Mouse (Mus musculus): ENCODE measurements at regions not wholly inside any gene's neighbourhood (a gene's known extent, or its start where the extent isn't known, plus 50 kb on each side); places are given as distances from the start of the nearest gene placed in this dataset.

GRCm38 (mm10) chr17:4297156-4297535 is 601.1 kb upstream of the Nox3 start:
- no peak for DNase-seq (ENCODE audit: low spot score in 2 of 2)

- no peak for DNase-seq (ENCODE audit: low spot score in 2 of 2)
Measured at GRCm38 (mm10) chr17:4301142-4301853, 605.2 kb upstream of the Nox3 start.

DNA sequence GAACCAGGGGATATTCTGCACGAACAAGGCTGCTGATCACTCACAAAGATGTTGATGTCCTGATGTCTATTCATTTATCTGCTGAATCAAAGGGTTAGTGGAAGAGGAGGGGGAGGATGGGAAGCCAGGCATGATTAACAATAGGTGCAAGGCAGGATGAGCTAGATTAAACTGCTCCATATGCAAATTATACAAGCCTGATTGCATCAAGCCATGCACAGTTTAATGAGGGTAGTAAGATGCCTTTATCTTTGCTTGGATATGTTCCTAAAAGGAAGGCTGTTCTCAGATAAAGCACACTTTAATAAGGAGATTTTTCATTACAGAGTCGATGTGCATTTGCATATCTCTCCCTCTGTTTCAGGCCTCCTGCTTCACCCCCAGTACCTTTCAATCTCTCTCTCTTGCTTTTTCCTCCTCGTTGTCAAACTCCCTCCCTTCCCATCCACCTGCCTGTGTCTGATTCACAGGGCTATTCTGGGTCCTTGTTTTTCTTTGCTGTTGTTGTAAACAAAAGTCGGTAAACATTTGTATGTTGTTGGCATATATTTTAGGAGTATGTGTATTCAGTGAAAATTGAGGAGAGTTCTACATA is 615.8 kb upstream of the Nox3 start:
- no peak for DNase-seq (ENCODE audit: low spot score in 2 of 2)

GRCm38 (mm10) chr17:4319141-4319540 is 623.1 kb upstream of the Nox3 start:
- DNase-seq (ENCODE audit: low spot score in 2 of 2): no peak

DNA sequence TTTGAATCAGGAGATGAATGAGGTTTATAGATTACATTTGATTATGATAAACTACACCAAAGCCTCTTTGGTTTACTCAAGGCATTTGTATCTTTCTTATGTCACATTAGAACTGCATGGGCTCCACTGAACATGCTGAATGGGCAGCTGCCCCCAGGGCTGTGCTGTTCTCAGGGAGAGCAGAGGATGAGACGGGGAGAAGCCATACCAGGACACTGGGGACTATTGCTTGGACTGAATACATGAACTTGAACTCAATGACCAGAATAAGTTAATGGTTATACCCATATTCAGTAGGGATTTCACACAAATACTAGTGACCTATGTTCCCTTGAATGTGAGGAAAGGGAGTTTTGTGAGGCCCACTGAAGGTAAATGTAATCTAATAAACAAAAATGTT is 632.7 kb upstream of the Nox3 start:
- no peak for DNase-seq (ENCODE audit: low spot score in 2 of 2)

GRCm38 (mm10) chr17:4331650-4332049 is 635.6 kb upstream of the Nox3 start:
- DNase-seq (ENCODE audit: low spot score in 2 of 2): no peak

DNA sequence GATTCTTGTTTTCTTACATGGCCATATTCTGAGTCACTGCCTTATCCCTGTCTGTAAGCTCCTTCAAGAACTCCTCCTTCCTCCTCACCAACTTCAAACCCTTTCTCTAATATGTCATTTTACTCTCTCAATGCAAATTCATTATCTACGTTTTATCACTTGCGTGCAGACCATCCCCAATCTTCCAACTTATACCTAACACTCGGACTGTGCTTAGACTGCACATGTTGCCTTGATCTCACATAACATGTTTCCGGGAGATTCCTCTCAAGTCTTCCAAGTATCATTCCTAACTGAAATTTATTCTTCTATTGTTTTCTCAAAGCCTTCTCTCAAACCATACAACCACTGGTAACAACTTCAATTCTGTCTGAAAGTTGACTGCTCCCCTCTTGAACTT is 637.0 kb upstream of the Nox3 start:
- no peak for DNase-seq (ENCODE audit: low spot score in 2 of 2)

GRCm38 (mm10) chr17:4353018-4353417 is 641.1 kb upstream of the Arid1b start:
- no peak for DNase-seq (ENCODE audit: low spot score in 2 of 2)

- no peak for DNase-seq (ENCODE audit: low spot score in 2 of 2)
Measured at GRCm38 (mm10) chr17:4355506-4356218, 638.5 kb upstream of the Arid1b start.

GRCm38 (mm10) chr17:4360413-4361320 is 633.5 kb upstream of the Arid1b start:
- no peak for DNase-seq (ENCODE audit: low spot score in 2 of 2)

DNA sequence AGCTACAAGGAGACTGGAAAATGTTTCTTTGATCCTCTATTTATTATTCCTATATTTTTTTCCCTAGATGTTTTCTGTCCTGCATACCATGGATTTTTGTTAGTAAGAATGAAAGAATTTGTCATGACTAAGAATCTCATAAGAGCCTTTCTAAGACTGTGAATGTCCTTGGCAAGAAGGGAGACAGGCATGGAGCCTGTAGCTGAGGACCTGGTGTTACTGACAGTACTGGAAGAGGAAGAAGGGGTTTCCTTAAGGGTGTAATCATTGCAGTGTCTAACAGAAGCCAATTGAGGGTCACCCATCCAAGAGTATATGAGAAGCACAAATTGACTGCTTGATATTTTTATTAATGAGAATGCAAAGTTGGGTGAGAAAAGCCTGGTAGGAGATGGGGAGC is 628.3 kb upstream of the Arid1b start:
- no peak for DNase-seq (ENCODE audit: low spot score in 2 of 2)

GRCm38 (mm10) chr17:4380449-4380848 is 613.7 kb upstream of the Arid1b start:
- DNase-seq (ENCODE audit: low spot score in 2 of 2): no peak

DNA sequence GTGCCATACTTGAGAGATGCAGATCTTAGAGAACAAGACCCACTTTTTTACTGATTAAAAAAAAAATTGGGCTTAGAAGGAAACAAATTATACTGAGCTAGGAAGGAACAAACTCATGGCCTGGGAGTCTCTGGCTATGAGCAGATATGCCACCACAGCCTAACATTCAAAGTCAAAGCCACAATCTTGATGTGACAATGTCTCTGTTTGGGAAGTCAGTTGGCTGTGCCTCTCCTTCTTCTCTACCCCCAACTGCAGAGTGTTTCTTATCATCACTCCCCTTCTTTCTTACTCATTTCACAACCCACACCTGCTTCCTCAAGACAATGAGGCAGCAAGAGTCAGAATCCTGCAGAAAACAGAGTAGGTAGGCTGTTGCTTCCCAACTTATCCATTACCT is 613.3 kb upstream of the Arid1b start:
- DNase-seq (ENCODE audit: low spot score in 2 of 2): no peak

GRCm38 (mm10) chr17:4381896-4382685 is 612.0 kb upstream of the Arid1b start:
- peak in 1 of 2 experiments; percentile 35 for DNase-seq (ENCODE audit: low spot score in 2 of 2)

DNA sequence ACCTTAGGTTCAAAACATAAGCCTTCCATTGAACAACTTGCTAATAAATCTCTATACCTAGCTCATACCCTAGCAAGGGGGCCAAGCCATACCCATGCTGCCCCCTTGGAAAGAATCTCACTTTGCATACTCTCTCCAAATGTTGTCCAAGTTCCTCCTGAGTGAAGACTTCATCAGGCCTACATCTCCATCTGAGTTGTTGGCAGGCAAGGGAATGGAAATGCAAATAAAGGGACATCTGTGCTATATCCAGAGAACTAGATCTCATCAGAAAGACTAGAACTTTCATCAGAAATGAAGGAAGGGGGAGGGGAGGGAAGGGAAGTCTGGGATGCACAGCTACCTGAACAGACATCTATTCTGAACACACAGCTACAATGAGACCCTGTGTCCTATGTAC is 611.4 kb upstream of the Arid1b start:
- DNase-seq (ENCODE audit: low spot score in 2 of 2): peak in 1 of 2 experiments; percentile 45

DNA sequence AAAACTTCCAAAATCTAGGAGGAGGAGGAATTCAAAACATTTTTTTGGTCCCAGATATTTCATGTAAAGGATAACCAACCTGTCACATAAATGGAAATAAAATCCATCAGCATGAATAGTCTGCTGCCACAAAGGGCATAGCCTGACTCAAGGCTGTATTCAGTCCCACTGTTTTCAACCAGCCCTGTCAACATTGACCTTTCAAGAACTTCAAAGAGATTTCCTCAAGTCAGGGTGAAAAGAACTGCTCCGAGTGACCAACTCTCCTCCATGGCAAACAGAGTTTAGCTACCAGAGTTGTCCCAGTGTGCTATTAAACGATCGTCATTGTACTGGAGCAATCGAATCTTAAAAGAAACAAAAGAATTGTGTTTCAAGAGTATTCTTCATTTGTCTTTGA is 606.5 kb upstream of the Arid1b start:
- DNase-seq (ENCODE audit: low spot score in 2 of 2): no peak

DNA sequence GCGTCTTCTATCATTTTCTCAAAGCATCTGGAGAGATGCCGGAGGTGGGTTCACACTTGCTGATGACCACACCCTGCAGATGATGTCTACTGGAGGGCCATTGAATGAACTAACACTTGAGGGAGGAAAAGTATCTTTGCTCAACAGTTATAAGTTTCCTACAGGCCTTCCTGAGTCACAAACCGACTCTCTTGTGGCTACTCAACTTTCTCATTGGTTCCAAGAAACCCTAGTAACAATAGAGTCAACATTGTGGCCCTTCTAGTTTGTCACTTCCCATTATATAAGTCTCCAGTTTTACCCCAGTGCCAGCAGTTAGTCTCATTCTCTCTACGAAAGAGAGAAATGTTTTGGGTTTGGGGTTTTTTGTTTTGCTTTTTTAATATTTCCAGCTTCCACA is 604.1 kb upstream of the Arid1b start:
- no peak for DNase-seq (ENCODE audit: low spot score in 2 of 2)

- no peak for DNase-seq (ENCODE audit: low spot score in 2 of 2)
Measured at GRCm38 (mm10) chr17:4390577-4390976, 603.6 kb upstream of the Arid1b start.

DNA sequence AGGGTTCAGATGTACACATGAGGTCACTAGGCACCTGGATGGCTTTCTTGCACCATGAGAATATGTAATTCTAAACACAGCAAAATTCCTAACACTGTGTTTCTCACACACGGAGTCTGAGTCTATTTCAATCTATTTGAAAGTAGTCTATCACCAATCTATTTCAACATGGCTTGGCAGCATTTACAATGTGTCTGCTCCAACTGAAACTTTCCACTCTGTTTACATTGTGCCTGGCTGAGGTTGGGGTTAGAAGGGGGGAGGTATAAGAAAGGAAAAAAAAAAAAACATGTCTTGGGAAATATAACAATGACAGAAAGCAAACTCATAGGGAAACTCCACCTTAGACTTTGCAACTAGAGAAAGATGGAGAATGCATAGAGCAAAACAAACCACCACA is 602.9 kb upstream of the Arid1b start:
- no peak for DNase-seq (ENCODE audit: low spot score in 2 of 2)

DNA sequence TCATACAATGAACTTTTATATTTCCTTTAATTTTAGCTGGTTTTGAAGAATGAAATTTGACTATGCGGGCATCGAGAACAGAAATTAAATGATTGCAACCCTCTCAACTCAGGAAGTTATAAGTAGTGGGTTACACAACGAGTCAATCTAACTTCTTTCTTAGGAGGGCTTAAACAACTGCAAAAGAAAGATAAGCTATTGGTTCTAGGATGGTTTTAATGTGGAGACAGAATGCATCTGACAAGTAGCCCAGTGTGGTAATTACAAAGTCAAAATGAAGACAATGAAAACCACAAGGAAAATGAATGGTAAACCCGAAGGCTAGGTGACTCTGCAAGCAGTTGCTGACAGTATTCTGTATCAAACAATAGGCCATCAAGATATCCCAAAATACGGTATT is 598.0 kb upstream of the Arid1b start:
- DNase-seq (ENCODE audit: low spot score in 2 of 2): no peak

DNA sequence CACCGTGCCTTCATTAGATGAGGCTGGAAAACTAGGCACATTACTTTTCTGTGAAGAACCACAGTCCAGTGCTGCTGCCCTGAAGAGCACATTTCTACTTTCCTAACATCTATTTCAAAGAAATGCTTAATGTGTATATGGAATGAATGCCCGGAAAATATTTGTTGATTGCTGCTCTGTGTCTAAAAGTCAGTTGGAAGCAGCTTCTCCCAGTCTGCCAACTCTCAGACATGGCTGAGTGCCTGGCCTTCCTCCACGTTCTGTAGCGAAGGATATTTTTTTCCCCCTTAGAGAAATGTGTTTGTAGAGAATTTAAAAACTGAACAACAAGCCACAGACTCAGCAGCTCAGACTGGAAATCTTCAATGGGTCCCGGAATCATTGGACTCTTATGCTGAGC is 576.4 kb upstream of the Arid1b start:
- DNase-seq (ENCODE audit: low spot score in 2 of 2): peak; percentile 34 to 38

All from right cerebral cortex, postnatal 10 days (tissue).